Mouse (Mus musculus) intestine, postnatal 0 days (tissue): ENCODE data around the gene Ankrd44. TPM values are rescaled to one million over a fixed set of nuclear protein-coding genes. Genes with fewer than 3 reads are reported as not detected.

Source experiments
- ATAC-seq: fragments of 200-750 bp; cut with Nextera tagmentation; 2 replicates; pipeline ENCODE4 v1.8.0; 2017; ENCODE audit warnings: mild to moderate bottlenecking, moderate TSS enrichment, moderate library complexity
- H3K27ac ChIP-seq: fragments of 300-500 bp; sonication (generic); 2 replicates; pipeline ENCODE4 v1.5.1; 2014; ENCODE audit warnings: mild to moderate bottlenecking, low read depth, low read length, moderate library complexity
- H3K27me3 ChIP-seq: fragments of 300-500 bp; sonication (generic); replicated peaks from 2 replicates; pipeline ENCODE4 v1.6.1; 2014; ENCODE audit warnings: low read length, mixed read lengths; ENCODE audit not compliant: control insufficient read depth, insufficient read depth
- H3K36me3 ChIP-seq: fragments of 300-500 bp; sonication (generic); 2 replicates; pipeline ENCODE4 v1.6.1; 2014; ENCODE audit warnings: mild to moderate bottlenecking, moderate library complexity; ENCODE audit not compliant: control insufficient read depth, insufficient read depth
- H3K4me1 ChIP-seq: fragments of 300-500 bp; sonication (generic); replicated peaks from 2 replicates; pipeline ENCODE4 v1.6.1; 2014; ENCODE audit warnings: antibody characterized with exemption, low read length, mixed read lengths; ENCODE audit not compliant: control insufficient read depth, insufficient read depth
- H3K4me2 ChIP-seq: fragments of 300-500 bp; sonication (generic); replicated peaks from 2 replicates; pipeline ENCODE4 v1.6.1; 2014; ENCODE audit warnings: low read depth, mild to moderate bottlenecking, moderate library complexity
- H3K4me3 ChIP-seq: fragments of 300-500 bp; sonication (generic); 2 replicates; pipeline ENCODE4 v1.5.1; 2014; ENCODE audit warnings: low read depth, low read length
- H3K9ac ChIP-seq: fragments of 300-500 bp; sonication (generic); 2 replicates; pipeline ENCODE4 v1.6.1; 2014; ENCODE audit warnings: mild to moderate bottlenecking, low read depth, low read length
- H3K9me3 ChIP-seq: fragments of 300-500 bp; sonication (generic); 2 replicates; pipeline ENCODE4 v1.6.1; 2016; ENCODE audit warnings: mixed run types; ENCODE audit not compliant: control insufficient read depth
- CTCF ChIP-seq: sonication (generic); IDR thresholded peaks from 2 replicates; pipeline ENCODE4 v1.5.1; 2016; ENCODE audit warnings: low read depth, mild to moderate bottlenecking, control low read depth, antibody characterized with exemption, moderate library complexity
- WGBS: fragments of 180-500 bp; shearing (Covaris S2); extraction: QIAGEN DNeasy Blood & Tissue Kit; methylation state at CpG from one replicate; pipeline ENCODE4 v1.1.7; 2014; 5-methylcytosine and 5-hydroxymethylcytosine counted together
- polyA plus RNA-seq: library from polyadenylated mRNA; unstranded; fragments of >200 nt; fragmentation: Nextera tagmentation; extraction: Ambion mirVana; gene quantifications from 2 replicates; pipeline ENCODE4 v1.2.1, GENCODE M21; 2015

The Ankrd44 gene
- polyA plus RNA-seq, 1 experiment from 2014 or later = 5.5 TPM

DNA sequence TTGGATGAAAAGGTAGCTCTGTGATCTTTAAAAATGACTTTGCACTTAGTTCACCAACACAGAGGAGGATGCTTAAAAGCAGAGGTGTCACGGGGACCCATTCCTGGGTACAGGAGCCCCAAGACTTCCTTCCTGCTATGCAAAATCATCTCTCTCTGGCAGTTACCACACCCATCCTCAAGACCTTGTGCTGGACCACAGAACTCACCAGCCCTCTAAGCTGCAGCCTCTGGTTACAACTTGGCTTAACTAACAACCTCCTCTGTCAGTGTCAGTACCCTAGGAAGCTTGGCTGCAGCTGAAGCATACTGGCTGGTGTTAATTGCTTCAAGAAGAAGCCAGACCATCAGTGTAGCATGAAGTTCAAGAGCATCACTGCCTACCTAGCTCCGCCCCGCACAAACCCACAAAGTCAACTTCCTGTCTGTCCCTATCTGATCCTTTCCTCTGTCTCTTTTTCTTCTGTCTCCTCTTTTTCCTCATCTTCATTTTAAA, 12.8 kb downstream of the Ankrd44 start:
- Histone ChIP-seq H3K9ac (no peak overlapping the region), H3K36me3 (no peaks in the 10 kb centered on the region), H3K27ac (no peak overlapping the region), H3K9me3 (no peaks in the 10 kb centered on the region), H3K4me1 (no peaks in the 10 kb centered on the region; the same call in 1 of the 2 replicates), H3K4me3 (no peak overlapping the region), H3K27me3 (no peaks in the 10 kb centered on the region), H3K4me2 (no peak overlapping the region)
- WGBS = 88% methylated on average over 3 of the region's 3 CpGs
- ATAC-seq = no peak
- TF ChIP-seq CTCF = no peak

DNA sequence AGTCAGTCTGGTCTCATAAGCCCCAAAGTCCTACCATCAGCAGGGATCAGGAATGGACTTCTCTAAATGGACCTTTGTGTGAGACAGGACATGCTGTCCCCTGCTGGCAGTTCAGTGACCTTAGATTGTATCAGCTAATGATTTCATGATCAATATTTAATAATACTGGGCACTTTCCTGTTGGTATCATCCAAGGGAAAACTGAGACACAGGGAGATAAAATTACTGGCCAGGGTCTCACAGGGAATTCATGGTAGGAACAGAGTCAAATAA, 13.2 kb downstream of the Ankrd44 start:
- no peak overlapping the region for H3K4me3 ChIP-seq
- no peaks in the 10 kb centered on the region for H3K27me3 ChIP-seq
- H3K4me2 ChIP-seq = no peak overlapping the region
- ATAC-seq = no peak
- H3K36me3 ChIP-seq = no peaks in the 10 kb centered on the region
- TF ChIP-seq CTCF = peak; percentile 48
- no peaks in the 10 kb centered on the region for H3K9me3 ChIP-seq
- no peaks in the 10 kb centered on the region; the same call in 1 of the 2 replicates for H3K4me1 ChIP-seq
- no peak overlapping the region for H3K27ac ChIP-seq
- H3K9ac ChIP-seq = no peak overlapping the region

DNA sequence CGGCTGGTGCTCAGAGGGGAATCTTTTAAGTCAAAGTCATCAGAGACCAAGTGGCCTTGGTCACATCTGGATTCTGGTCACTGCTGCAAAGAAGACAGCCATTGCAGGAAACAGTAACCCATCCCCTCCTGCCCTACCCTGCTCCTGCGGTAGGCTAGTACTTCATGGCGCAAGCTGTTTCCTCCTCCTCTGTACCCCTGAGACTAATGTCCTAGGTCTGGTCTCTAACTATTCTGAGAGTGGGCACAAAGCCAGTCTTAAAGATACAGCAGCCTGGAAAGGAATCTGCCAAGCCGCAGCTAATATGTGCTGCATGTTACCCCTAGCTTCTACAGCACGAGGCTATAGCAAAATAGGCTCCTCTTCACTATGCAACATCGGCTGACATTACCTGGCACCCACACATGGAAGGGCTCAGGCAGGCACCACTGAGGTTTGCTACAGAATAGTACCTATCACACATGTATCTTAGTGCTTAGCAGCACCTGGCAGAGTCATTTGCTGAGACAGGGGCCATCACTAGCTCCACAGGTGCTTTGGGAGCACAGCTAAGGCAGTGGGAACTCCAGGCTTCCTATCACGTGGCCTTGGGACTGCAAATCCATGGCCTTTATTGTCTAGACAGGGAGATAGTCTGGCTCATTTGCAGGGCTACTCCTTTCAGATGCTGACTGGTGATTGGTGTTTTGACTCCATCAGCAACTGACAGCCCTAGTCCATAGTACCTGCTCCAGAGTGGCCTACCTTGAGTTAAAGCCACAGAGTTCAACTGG, 13.7 kb downstream of the Ankrd44 start:
- peak; percentile 72 for ATAC-seq
- no peaks in the 10 kb centered on the region for H3K36me3 ChIP-seq
- TF ChIP-seq CTCF = no peak
- no peak overlapping the region for H3K27ac ChIP-seq
- H3K9ac ChIP-seq = no peak overlapping the region
- no peaks in the 10 kb centered on the region for H3K9me3 ChIP-seq
- 52% methylated on average over 7 of the region's 7 CpGs for WGBS
- H3K4me3 ChIP-seq = no peak overlapping the region
- no peaks in the 10 kb centered on the region for H3K27me3 ChIP-seq
- no peaks in the 10 kb centered on the region; the same call in 1 of the 2 replicates for H3K4me1 ChIP-seq
- H3K4me2 ChIP-seq = no peak overlapping the region; the same call in 1 of the 2 replicates

DNA sequence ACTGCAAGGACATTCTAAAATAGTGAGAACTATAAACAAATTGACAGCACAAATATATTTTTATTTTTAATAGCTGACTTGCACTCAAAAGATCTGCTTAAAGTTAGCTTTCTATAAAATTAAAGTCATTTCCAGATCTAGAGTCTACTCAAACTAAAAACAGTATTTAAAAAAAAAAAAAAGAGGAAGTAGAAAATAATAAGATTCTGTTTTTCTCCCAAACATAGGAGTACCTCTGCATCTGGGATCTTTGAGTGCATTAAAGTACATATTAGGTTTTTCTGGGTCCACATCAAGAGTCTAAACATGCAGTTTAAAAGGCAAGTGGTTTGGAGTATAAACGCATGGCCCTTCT, 15.0 kb downstream of the Ankrd44 start:
- Histone ChIP-seq H3K4me3 (no peak overlapping the region), H3K4me2 (no peak overlapping the region), H3K27me3 (no peaks in the 10 kb centered on the region), H3K27ac (no peak overlapping the region), H3K9ac (no peak overlapping the region), H3K9me3 (no peaks in the 10 kb centered on the region), H3K36me3 (no peaks in the 10 kb centered on the region), H3K4me1 (no peaks in the 10 kb centered on the region; the same call in 1 of the 2 replicates)
- no peak for ATAC-seq
- TF ChIP-seq CTCF = no peak
- WGBS = 88% methylated on average over 1 of the region's 1 CpGs

DNA sequence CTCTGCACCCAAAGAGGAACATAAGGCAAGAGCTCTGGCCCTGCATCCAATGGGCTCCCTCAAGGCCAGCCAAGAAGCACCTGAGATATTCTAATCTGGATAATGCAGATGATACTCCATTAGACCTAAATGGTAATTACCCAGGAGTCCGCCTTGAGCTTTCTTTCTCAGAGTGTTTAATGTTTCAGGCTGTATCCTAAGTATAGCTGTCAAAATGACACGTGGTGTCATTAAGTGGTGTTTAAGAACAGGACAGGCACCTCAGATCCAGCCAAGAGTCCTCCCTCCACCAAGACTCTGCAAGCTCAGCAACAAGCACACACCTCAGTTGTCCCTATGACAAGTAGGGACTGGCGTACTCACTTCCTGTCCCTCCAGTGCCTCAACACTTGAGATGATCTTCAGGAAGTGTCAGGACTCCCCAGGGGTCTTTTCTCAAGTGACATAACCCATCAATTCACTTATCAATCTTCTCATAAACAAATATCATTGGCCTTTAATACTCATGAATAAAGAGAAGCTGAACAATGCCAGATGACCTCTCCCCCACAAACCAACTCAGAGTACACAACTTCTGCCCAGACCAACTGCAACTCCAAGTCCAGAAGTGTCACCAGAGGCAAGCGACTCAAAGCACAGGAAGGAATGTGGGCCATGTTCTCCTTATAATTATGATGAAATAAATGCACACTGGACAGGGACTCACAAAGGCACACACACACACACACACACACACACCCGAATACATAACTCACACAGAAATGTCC, 15.5 kb downstream of the Ankrd44 start:
- no peaks in the 10 kb centered on the region for H3K27me3 ChIP-seq
- no peak for ATAC-seq
- H3K4me3 ChIP-seq = no peak overlapping the region
- H3K4me1 ChIP-seq = no peaks in the 10 kb centered on the region; the same call in 1 of the 2 replicates
- H3K4me2 ChIP-seq = no peak overlapping the region
- H3K9me3 ChIP-seq = no peaks in the 10 kb centered on the region
- 78% methylated on average over 5 of the region's 5 CpGs for WGBS
- H3K27ac ChIP-seq = no peak overlapping the region
- no peak for TF ChIP-seq CTCF
- H3K9ac ChIP-seq = no peak overlapping the region
- no peaks in the 10 kb centered on the region for H3K36me3 ChIP-seq

DNA sequence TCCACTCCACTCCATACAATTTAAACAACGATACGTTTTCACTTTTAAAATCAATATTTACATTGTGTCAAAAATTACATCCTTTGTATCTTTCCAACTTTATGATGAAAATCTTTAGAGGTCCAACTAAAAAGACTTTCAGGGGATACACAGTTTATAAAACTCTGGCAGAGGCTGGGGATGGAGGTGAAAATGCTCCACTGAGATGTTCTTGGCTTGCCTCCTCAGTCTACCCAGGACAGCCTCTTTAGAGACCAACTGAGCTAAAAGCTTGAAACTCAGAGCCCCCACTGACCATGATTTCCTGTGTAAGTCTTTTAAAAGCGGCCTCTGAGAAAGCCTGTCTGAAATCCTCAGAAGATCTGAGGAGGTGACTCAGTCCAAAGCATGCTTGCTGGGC, 17.4 kb downstream of the Ankrd44 start:
- ATAC-seq = no peak

More for the DNA sequence above, 17.4 kb downstream of the Ankrd44 start:
- TF ChIP-seq CTCF = no peak
- Histone ChIP-seq H3K27me3 (no peaks in the 10 kb centered on the region), H3K4me1 (no peaks in the 10 kb centered on the region; the same call in 1 of the 2 replicates), H3K4me3 (no peak overlapping the region), H3K9me3 (no peaks in the 10 kb centered on the region), H3K9ac (no peak overlapping the region), H3K27ac (no peak overlapping the region), H3K4me2 (no peak overlapping the region), H3K36me3 (no peaks in the 10 kb centered on the region)
- WGBS = 44% methylated on average over 3 of the region's 3 CpGs
